Mouse (Mus musculus) stomach, postnatal 0 days (tissue): ENCODE results near the gene Lgals3bp. TPM values are rescaled to one million over a fixed set of nuclear protein-coding genes. Genes with fewer than 3 reads are reported as not detected.

Experiments
- ATAC-seq: fragments of 200-750 bp; cut with Nextera tagmentation; 2 replicates; pipeline ENCODE4 v1.8.0; 2017; ENCODE audit not compliant: low FRiP score, low TSS enrichment
- DNase-seq: peaks from one replicate; pipeline ENCODE4 v3.0.0-alpha.2; 2016; ENCODE audit warnings: low spot score
- H3K27ac ChIP-seq: fragments of 300-500 bp; sonication (generic); replicated peaks from 2 replicates; pipeline ENCODE4 v1.5.1; 2014; ENCODE audit warnings: mild to moderate bottlenecking, control low read depth
- H3K27me3 ChIP-seq: fragments of 300-500 bp; sonication (generic); 2 replicates; pipeline ENCODE4 v1.6.1; 2014; ENCODE audit warnings: low read length; ENCODE audit not compliant: control insufficient read depth, insufficient read depth
- H3K36me3 ChIP-seq: fragments of 300-500 bp; sonication (generic); 2 replicates; pipeline ENCODE4 v1.6.1; 2014; ENCODE audit warnings: low read length, mixed read lengths; ENCODE audit not compliant: control insufficient read depth, insufficient read depth
- H3K4me1 ChIP-seq: fragments of 300-500 bp; sonication (generic); replicated peaks from 2 replicates; pipeline ENCODE4 v1.6.1; 2014; ENCODE audit warnings: antibody characterized with exemption; ENCODE audit not compliant: control insufficient read depth, insufficient read depth
- H3K4me2 ChIP-seq: fragments of 300-500 bp; sonication (generic); replicated peaks from 2 replicates; pipeline ENCODE4 v1.6.1; 2014; ENCODE audit warnings: low read depth, mild to moderate bottlenecking, control low read depth, moderate library complexity
- H3K4me3 ChIP-seq: fragments of 300-500 bp; sonication (generic); 2 replicates; pipeline ENCODE4 v1.5.1; 2014; ENCODE audit warnings: low read depth, low read length, control low read depth
- H3K9ac ChIP-seq: fragments of 300-500 bp; sonication (generic); 2 replicates; pipeline ENCODE4 v1.6.1; 2014; ENCODE audit warnings: mild to moderate bottlenecking, low read length, control low read depth, mixed read lengths
- H3K9me3 ChIP-seq: fragments of 300-500 bp; sonication (generic); 2 replicates; pipeline ENCODE4 v1.6.1; 2016; ENCODE audit warnings: low read length; ENCODE audit not compliant: control insufficient read depth
- CTCF ChIP-seq: IDR thresholded peaks from 2 replicates; pipeline ENCODE4 v1.5.1; 2016; ENCODE audit warnings: antibody characterized with exemption, low read depth, mild to moderate bottlenecking, moderate library complexity
- EP300 ChIP-seq: optimal IDR thresholded peaks from 2 replicates; pipeline ENCODE3; 2016; ENCODE audit warnings: antibody characterized with exemption
- WGBS: fragments of 180-500 bp; shearing (Covaris S2); extraction: QIAGEN DNeasy Blood & Tissue Kit; methylation state at CpG from one replicate; pipeline ENCODE4 v1.1.7; 2014; 5-methylcytosine and 5-hydroxymethylcytosine counted together
- polyA plus RNA-seq: library from polyadenylated mRNA; unstranded; fragments of >200 nt; fragmentation: Nextera tagmentation; extraction: Ambion mirVana; gene quantifications from 2 replicates; pipeline ENCODE4 v1.2.1, GENCODE M21; 2015

The Lgals3bp gene
- polyA plus RNA-seq = 142 and 144 TPM in 2 replicates

DNA sequence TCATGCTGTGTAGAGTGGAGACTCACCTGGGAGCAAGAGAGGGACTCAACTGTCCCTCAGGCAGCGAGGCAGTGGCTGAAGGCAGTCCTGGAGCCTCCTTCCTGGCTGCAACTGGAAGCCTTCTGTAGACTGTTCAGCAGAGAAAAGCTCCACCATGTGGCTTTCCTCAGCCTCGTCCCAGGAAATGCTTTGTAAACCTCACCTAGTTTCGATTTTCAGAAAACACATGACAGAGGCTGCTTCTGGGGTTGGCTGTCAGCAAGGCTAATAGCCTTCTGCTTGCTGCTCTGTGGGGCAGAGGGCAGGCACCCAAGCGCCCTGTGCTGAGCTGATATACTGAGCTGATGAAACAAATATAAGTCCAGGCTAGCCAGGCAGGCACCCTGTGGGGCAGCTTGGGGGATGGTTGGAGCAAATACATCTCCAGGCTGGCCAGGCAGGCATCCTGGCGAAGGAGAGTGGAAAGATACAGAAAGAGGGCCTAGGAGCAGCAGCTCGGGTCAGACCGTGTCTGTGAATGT, at the start of gene Lgals3bp:
TSS of gene Lgals3bp (minus strand) at position 333 of the 521 bp plus-strand sequence.
- Histone ChIP-seq H3K9me3 (no peaks in the 10 kb centered on the region), H3K4me1 (peaks cover 10% of the 10 kb centered on the region; the same call in 1 of the 2 replicates), H3K27me3 (no peaks in the 10 kb centered on the region), H3K27ac (peak within 1 kb of the TSS; percentile 94), H3K4me3 (peak within 1 kb of the TSS; percentile 30), H3K9ac (peak within 1 kb of the TSS; percentile 61), H3K4me2 (peak within 1 kb of the TSS; percentile 57), H3K36me3 (peaks cover 5% of the 10 kb centered on the region; the same call in 1 of the 2 replicates)
- DNase-seq (peak; percentile 82), ATAC-seq (peak; percentile 90)
- WGBS = 29% methylated on average over 7 of the region's 7 CpGs
- TF ChIP-seq EP300 = no peak
- peak; percentile 71 for TF ChIP-seq CTCF

DNA sequence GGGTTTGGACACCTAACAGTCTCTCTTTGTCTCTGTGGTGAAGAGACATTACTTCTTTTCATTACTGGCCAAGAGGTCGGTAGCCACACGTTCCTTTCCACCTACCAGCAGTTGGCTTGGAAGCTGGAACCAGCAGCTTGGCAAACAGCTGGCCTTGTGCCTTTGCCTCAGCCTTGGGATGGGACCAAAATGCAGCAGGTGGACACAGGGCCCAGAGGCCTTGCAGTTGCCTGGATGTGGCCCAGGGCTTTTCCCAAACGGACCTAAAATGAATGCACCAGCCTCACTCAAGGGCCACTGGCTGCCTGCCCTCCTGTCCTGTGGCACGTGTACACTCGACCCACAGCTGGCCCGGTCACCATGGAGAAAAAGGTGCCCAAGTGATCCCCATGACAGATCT, 49.3 kb upstream of the Lgals3bp start:
- H3K27me3 ChIP-seq = no peaks in the 10 kb centered on the region
- no peak overlapping the region for H3K4me3 ChIP-seq
- H3K9ac ChIP-seq = no peak overlapping the region
- H3K36me3 ChIP-seq = no peaks in the 10 kb centered on the region; the same call in 1 of the 2 replicates
- 79% methylated on average over 6 of the region's 6 CpGs for WGBS
- no peak for DNase-seq
- H3K4me2 ChIP-seq = no peak overlapping the region
- H3K27ac ChIP-seq = no peak overlapping the region
- H3K9me3 ChIP-seq = no peaks in the 10 kb centered on the region
- no peak for TF ChIP-seq CTCF
- no peak for TF ChIP-seq EP300
- no peaks in the 10 kb centered on the region for H3K4me1 ChIP-seq
- no peak for ATAC-seq

DNA sequence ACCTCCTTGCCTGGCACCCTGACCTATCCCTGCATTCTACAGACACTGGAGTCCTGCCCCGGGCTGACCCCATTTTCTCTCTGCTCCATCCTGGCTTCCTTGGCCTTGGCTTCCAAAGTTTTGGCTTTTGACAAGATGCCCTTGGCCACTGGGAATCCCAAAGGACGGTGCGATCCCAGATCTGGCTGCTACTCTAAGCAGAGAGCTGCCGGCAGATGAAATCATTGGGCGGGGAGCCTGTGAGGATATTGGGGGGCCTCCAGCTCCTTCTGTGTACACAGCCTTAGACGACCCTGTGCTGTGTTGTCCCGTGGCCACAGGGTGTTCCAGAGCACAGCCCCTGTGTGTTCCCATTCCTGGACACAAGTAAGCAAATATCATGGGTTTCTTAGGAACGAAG, 46.5 kb upstream of the Lgals3bp start:
- WGBS = 69% methylated on average over 8 of the region's 8 CpGs
- TF ChIP-seq CTCF (no peak), EP300 (no peak)
- DNase-seq = no peak
- no peak overlapping the region for H3K27ac ChIP-seq
- H3K9me3 ChIP-seq = no peaks in the 10 kb centered on the region
- no peaks in the 10 kb centered on the region for H3K4me1 ChIP-seq
- H3K9ac ChIP-seq = no peak overlapping the region
- no peaks in the 10 kb centered on the region for H3K27me3 ChIP-seq
- no peak overlapping the region for H3K4me3 ChIP-seq
- H3K36me3 ChIP-seq = no peaks in the 10 kb centered on the region; the same call in 1 of the 2 replicates
- no peak overlapping the region for H3K4me2 ChIP-seq
- ATAC-seq = no peak

DNA sequence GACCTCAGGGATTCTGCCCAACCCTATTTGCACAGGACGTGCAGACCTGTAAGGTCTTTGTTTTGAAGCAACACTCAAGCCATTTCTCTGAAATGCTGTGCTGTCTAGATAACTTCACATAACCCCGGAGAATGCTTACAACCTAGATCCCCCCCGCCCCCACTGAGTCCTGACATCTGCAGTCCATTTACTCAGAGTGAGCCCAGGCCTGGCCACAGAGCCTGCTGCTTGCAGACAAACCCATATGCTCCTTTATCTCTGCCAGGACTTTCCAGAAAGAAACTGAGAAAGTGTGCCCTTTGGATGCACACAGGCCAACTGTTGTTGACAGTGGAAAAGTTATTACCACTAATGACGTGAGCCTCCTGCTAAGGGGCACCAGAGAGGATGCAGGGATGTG, 45.5 kb upstream of the Lgals3bp start:
- no peaks in the 10 kb centered on the region for H3K9me3 ChIP-seq
- ATAC-seq (no peak), DNase-seq (no peak)
- H3K36me3 ChIP-seq = no peaks in the 10 kb centered on the region; the same call in 1 of the 2 replicates
- no peak for TF ChIP-seq CTCF
- TF ChIP-seq EP300 = no peak
- no peak overlapping the region for H3K9ac ChIP-seq
- no peaks in the 10 kb centered on the region; the same call in 1 of the 2 replicates for H3K4me1 ChIP-seq
- no peak overlapping the region for H3K4me3 ChIP-seq
- H3K4me2 ChIP-seq = no peak overlapping the region
- H3K27me3 ChIP-seq = no peaks in the 10 kb centered on the region
- no peak overlapping the region for H3K27ac ChIP-seq
- 49% methylated on average over 4 of the region's 4 CpGs for WGBS

DNA sequence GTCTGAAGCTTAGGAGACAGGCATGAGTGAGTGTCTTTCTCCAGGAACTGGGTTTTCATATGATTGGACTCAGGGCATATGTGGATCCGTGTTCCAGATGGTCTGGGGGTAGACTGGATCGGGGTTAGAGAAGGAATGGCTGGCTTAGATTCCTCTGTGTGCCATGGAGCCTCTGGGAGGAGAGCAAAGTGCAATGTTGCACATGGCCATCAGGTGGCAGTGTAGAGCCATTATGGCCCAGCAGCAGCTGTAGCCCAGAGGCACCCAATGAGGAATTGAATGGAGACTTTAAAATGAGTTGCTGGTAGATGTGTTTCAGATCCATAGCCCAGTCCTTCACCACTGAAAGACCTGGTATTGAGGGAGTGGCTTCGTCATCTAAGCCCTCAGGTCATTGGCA, 44.0 kb upstream of the Lgals3bp start:
- peak; percentile 83 for DNase-seq
- Histone ChIP-seq H3K4me3 (no peak overlapping the region), H3K4me2 (no peak overlapping the region), H3K27me3 (no peaks in the 10 kb centered on the region), H3K4me1 (no peaks in the 10 kb centered on the region; the same call in 1 of the 2 replicates), H3K36me3 (no peaks in the 10 kb centered on the region; the same call in 1 of the 2 replicates), H3K27ac (no peak overlapping the region), H3K9me3 (no peaks in the 10 kb centered on the region), H3K9ac (no peak overlapping the region)
- ATAC-seq = peak; percentile 67
- no peak for TF ChIP-seq EP300
- TF ChIP-seq CTCF = peak; percentile 99
- WGBS = 10% methylated on average over 3 of the region's 3 CpGs

DNA sequence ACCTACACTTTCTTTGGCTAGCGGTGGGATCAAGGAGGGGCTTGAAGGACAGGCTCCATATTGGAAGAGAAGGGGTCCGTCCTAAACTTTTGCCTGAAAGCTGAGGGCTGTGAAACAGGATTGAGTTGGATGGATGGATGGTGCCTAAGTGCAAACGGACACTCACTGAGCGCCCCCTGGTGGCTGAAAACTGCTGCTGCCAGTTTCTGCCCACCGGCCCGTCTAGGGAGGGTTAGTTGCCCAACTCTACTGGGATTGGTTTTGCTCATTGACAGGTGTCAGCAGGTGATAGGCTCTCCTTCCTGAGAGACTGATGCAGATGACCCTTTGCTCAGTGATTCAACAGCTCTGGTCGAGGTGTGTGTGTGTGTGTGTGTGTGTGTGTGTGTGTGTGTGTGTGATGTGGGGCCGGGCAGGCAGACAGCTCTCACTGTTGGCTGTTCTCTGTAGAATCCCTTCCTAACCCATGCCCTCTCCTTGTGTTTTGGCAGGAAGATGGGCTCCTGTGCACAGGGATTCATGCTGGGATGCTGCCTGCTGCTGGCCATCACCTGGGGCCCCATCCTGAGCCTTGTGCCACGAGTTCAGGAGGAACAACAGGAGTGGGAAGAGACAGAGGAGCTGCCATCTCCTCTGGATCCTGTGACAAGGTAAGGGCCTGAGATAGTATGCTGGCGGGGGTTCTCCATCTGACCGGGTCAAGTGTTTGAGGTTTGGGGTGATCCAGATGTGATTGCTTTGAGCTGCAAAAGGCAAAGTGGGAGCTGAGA, 41.5 kb upstream of the Lgals3bp start:
- Histone ChIP-seq H3K4me2 (no peak overlapping the region), H3K4me3 (no peak overlapping the region)

More for the DNA sequence above, 41.5 kb upstream of the Lgals3bp start:
- Histone ChIP-seq H3K36me3 (no peaks in the 10 kb centered on the region; the same call in 1 of the 2 replicates), H3K4me1 (no peaks in the 10 kb centered on the region; the same call in 1 of the 2 replicates), H3K27me3 (no peaks in the 10 kb centered on the region), H3K9me3 (no peaks in the 10 kb centered on the region), H3K27ac (no peak overlapping the region), H3K9ac (no peak overlapping the region)
- WGBS = 32% methylated on average over 11 of the region's 11 CpGs
- DNase-seq (peak; percentile 84), ATAC-seq (peak; percentile 55)
- peak; percentile 93 for TF ChIP-seq CTCF
- TF ChIP-seq EP300 = no peak
